Mouse (Mus musculus): ENCODE results near the gene Alox12. TPM values are rescaled to one million over a fixed set of nuclear protein-coding genes. Genes with fewer than 3 reads are reported as not detected.

Alox12 gene
- polyA plus RNA-seq, 1 experiment = 0.32 TPM

DNA sequence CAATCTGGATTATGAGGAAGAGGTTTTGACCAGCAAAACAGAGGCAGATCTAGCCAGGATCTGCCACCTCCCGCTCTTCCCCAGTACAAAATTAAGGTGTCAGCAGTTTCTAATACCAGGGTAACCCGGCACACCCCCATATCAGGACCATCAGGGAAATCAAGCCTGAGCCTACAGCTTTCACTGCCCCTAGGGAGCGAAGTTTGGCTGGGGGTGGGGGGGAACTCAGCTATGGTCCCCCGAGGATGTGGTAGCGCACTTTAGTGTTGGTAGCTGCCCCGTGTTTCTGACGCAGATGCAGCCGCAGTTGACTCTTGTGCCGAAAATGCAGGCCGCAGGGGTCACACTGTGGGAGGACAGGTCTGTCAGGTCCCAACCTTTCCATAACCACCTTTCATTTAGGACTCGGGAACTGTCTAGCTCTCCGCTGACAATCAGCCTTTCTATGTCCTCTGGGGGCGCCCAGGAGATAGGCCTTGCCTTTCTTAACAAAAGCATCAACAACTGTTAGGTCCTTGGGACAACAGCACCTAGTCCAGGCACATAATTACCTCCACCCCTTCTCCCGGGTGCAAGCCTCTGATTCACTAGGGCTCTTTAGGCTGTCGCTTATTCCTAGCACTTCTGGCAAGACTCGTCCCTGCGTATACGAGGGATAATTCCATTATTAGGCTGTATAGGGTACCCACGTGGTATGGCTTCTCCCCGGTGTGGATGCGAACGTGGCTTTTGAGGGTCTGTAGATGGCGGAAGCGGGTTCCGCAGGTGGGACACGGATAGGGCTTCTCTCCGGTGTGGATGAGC lies 29.2 kb downstream of the Alox12 start:
- H3K27ac ChIP-seq (ENCODE audit: insufficient read depth, low read length) = no peak overlapping the region
- no peaks in the 10 kb centered on the region for H3K4me1 ChIP-seq (ENCODE audit: control insufficient read depth, insufficient read depth, low read length)
- no peak overlapping the region for H3K4me3 ChIP-seq (ENCODE audit: insufficient read depth, low read length)
- TF ChIP-seq POLR2A (IDR thresholded peaks at IDR 0.05; ENCODE audit: low read depth, low read length) (no peak), CTCF (IDR thresholded peaks at IDR 0.05; ENCODE audit: borderline replicate concordance, insufficient read depth, low read length) (no peak)

DNA sequence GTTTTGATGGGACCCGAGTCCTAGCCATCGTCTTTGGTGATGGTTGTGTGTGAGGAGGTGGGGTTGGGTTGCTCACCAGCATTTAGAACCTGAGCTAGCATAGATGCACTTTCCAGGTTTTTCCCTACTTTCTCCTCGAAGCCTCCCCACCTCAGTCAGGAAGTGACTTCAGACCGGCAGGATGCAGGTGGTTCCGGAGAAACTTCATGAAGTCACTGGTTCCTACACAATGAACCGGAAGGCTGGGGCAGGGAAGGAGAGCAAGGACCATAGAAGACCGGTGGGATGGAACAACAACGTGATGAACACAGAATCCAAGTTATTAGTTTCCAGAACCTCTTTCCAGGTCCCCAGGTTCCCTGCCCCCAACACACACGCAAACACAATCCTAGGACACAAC lies 31.4 kb downstream of the Alox12 start:
- no peak overlapping the region for H3K27ac ChIP-seq (ENCODE audit: insufficient read depth, low read length)
- no peak for TF ChIP-seq POLR2A (IDR thresholded peaks at IDR 0.05; ENCODE audit: low read depth, low read length)
- no peaks in the 10 kb centered on the region for H3K4me1 ChIP-seq (ENCODE audit: control insufficient read depth, insufficient read depth, low read length)
- H3K4me3 ChIP-seq (ENCODE audit: insufficient read depth, low read length) = no peak overlapping the region

DNA sequence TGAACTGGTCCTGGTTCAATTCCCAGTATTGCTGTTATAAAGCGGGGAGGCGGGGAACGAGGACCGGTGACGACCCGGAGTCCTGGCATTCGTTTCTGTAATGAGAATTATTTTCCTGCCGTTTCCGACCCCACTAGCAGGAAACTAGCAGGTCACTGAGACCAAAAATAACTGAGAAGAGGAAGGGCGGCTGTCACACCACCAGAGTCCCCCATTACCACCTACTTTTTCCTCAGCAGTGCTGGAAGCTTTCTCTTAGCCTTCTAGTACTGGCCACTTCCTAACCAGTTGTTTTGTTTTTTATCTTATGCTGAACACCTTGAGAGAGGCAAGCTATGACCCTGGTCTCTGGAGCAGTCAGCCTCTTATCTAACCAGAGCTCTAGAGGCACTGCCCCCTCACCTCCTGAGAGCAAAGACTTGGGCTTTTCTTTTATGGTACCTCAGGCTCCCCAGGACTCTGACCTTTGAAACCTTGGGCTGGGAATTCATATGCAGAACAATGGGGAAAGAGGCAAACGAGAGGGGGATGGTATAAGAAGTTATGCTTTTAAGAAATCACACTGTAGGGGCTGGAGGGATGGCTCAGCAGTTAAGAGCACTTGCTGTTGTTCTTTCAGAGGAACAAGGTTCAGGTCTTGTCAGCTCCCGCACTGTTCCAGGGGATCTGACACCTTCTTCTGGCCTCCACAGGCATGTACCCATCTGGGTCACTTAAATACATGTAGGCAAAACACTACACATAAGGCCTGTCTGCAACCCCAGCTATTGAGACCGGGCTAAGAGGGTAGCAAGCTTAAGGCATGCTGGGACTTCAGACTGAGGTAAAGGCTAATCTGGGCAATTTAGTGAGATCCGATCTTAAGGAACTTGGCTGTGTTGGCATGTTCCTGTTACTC lies 33.3 kb downstream of the Alox12 start:
- no peak for TF ChIP-seq CTCF (IDR thresholded peaks at IDR 0.05; ENCODE audit: borderline replicate concordance, insufficient read depth, low read length)
- TF ChIP-seq POLR2A (IDR thresholded peaks at IDR 0.05; ENCODE audit: low read depth, low read length) = no peak
- Histone ChIP-seq H3K4me1 (ENCODE audit: control insufficient read depth, insufficient read depth, low read length) (no peaks in the 10 kb centered on the region), H3K27ac (ENCODE audit: insufficient read depth, low read length) (no peak overlapping the region), H3K4me3 (ENCODE audit: insufficient read depth, low read length) (peak overlapping the region; percentile 60)

DNA sequence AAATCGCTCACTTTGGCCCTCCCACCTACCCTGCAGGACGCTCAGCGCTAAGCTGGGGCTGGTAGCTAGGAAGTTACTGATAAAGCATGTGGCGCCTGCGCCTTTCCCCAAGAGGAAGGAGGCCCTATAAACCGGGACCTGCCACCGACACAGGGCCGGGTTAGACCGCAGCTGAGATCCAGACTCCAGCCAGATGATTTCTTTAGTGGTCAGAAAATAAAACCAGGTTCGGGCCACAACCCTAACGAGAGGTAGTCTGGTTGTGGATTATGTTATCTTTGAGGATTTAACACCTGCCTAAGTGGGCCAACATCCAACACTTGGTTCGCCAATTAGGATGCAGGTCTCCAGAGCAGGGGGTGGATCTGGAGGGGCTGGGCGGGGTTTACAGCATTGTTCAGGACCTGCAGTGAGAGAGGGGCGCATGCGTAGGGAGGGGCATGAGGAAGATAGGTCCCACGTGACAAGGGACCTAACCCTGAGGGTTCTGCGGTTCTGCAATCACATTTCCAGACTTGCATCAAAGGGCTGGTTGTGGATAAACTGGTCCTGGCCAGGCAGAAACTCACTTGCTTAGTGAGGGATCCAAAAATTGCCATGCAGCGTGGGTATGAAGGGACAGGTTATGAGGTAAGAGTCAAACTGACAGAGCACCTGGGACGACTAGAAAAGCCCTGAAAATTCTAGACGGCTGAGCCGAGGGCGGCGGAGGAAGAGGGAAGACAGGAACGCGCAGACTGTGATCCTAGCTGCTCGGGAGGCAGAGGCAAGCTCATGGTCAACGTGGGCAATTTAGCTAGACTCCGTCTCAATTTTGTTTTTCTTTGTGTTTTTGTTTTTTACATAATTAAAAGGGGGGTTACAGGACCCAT lies 34.2 kb downstream of the Alox12 start, which contains the start of gene Slc16a13:
Slc16a13 (minus strand) TSS at position 334 of the 872 bp plus-strand sequence.
- no peaks in the 10 kb centered on the region for H3K4me1 ChIP-seq (ENCODE audit: control insufficient read depth, insufficient read depth, low read length)
- peak within 1 kb of the TSS; percentile 60 for H3K4me3 ChIP-seq (ENCODE audit: insufficient read depth, low read length)
- no peak within 1 kb of the TSS for H3K27ac ChIP-seq (ENCODE audit: insufficient read depth, low read length)
- TF ChIP-seq CTCF (IDR thresholded peaks at IDR 0.05; ENCODE audit: borderline replicate concordance, insufficient read depth, low read length) = no peak
- peak; percentile 90 for TF ChIP-seq POLR2A (IDR thresholded peaks at IDR 0.05; ENCODE audit: low read depth, low read length)

DNA sequence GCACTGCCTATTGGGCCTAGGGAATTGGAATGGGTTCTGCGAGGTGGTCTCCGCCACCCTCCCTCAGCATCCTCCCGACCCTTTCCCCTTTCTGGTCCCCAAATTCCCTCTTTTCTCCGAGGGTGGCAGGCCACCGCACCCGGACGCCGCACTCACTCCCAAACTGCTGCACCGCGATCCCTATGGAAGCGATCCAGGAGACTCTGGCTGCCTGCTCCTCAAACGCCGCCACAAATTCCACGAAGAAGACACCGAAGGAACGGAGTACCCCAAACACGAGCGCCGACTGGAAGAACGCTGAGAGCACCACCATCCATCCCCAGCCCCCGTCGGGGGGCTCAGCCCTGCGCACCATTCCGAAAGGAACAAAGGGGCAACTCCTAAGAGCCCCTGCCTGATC lies 34.8 kb downstream of the Alox12 start:
- Histone ChIP-seq H3K4me1 (ENCODE audit: control insufficient read depth, insufficient read depth, low read length) (no peaks in the 10 kb centered on the region), H3K4me3 (ENCODE audit: insufficient read depth, low read length) (peak overlapping the region; percentile 58), H3K27ac (ENCODE audit: insufficient read depth, low read length) (no peak overlapping the region)
- TF ChIP-seq CTCF (IDR thresholded peaks at IDR 0.05; ENCODE audit: borderline replicate concordance, insufficient read depth, low read length) (no peak), POLR2A (IDR thresholded peaks at IDR 0.05; ENCODE audit: low read depth, low read length) (no peak)

DNA sequence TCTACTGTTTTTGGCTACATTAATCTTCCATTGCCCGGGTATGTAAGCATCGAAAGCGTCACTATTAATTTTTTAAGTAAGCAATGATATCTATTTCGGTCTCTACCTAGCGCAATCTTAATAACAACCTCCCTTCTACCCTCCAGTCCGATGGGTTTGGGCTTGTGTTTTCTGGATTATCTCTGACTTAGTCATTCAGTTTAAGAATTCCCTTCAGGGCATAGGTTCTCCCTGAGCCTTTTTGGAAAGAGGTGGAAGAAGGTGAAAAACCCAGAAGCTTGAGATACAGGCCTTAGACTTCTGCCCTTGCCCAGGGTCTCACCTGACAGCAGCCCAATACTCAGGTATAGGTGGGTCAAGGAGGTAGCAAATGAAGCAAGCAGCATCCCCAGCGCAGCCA lies 35.3 kb downstream of the Alox12 start:
- H3K27ac ChIP-seq (ENCODE audit: insufficient read depth, low read length) = no peak overlapping the region
- TF ChIP-seq POLR2A (IDR thresholded peaks at IDR 0.05; ENCODE audit: low read depth, low read length) (no peak), CTCF (IDR thresholded peaks at IDR 0.05; ENCODE audit: borderline replicate concordance, insufficient read depth, low read length) (no peak)
- H3K4me1 ChIP-seq (ENCODE audit: control insufficient read depth, insufficient read depth, low read length) = no peaks in the 10 kb centered on the region
- peak overlapping the region; percentile 58 for H3K4me3 ChIP-seq (ENCODE audit: insufficient read depth, low read length)

DNA sequence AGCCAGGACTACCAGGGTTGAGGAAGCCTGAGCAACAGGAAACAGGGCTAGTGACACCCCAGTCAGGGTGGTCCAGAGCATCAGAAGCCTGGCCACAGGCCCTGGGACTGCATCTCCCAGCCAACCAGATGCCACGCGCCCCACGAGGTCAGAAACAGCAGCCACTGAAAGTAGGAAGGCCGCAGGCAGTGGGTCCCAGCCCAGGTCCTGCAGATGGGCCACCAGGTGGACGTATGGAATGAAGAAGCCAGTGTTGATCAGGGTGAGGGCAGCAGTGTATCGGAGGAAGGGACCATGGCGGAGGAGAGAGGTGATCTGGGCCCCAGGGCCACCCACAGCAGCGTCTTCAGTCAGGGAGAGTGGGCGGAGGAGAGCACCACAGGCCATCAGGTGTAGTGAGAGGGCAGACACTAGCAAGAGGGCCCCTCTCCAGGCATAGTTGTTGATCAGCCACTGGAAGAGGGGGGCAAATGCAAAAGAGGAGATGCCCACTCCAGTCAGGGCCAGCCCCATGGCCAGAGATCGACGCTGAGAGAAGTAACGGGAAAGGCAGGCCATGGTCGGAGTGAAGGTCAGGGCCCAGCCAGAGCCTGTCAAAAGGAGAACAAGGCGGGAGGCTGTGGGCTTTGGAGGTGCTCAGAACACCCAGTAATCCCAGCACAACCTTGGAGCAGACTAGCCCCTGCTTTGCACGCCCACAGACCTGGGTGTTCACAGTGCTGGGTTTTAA lies 36.2 kb downstream of the Alox12 start:
- H3K4me1 ChIP-seq (ENCODE audit: control insufficient read depth, insufficient read depth, low read length) = no peaks in the 10 kb centered on the region
- H3K4me3 ChIP-seq (ENCODE audit: insufficient read depth, low read length) = no peak overlapping the region
- no peak for TF ChIP-seq CTCF (IDR thresholded peaks at IDR 0.05; ENCODE audit: borderline replicate concordance, insufficient read depth, low read length)
- no peak for TF ChIP-seq POLR2A (IDR thresholded peaks at IDR 0.05; ENCODE audit: low read depth, low read length)
- no peak overlapping the region for H3K27ac ChIP-seq (ENCODE audit: insufficient read depth, low read length)

DNA sequence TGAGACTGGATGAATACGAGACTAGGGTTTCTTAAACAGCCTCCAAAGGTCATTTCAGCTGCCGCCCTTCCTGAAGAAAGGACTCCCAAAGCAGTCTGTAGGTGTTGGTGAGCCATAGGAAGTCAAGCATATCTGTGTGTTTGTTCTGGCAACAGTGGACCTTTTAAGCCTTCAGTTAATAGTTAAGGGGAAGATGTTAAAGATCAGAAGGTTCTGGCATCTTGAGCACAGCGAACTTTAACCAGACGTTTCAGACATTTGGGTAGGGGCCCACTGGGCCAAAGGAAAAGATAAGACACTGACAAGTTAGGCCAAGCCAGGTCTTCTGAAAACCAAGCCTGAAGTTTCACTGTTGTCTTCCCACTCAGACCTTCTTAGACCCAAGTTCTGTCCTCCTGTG lies 37.1 kb downstream of the Alox12 start:
- H3K4me3 ChIP-seq (ENCODE audit: insufficient read depth, low read length) = no peak overlapping the region
- no peaks in the 10 kb centered on the region for H3K4me1 ChIP-seq (ENCODE audit: control insufficient read depth, insufficient read depth, low read length)
- TF ChIP-seq POLR2A (IDR thresholded peaks at IDR 0.05; ENCODE audit: low read depth, low read length) = no peak
- no peak for TF ChIP-seq CTCF (IDR thresholded peaks at IDR 0.05; ENCODE audit: borderline replicate concordance, insufficient read depth, low read length)
- no peak overlapping the region for H3K27ac ChIP-seq (ENCODE audit: insufficient read depth, low read length)

DNA sequence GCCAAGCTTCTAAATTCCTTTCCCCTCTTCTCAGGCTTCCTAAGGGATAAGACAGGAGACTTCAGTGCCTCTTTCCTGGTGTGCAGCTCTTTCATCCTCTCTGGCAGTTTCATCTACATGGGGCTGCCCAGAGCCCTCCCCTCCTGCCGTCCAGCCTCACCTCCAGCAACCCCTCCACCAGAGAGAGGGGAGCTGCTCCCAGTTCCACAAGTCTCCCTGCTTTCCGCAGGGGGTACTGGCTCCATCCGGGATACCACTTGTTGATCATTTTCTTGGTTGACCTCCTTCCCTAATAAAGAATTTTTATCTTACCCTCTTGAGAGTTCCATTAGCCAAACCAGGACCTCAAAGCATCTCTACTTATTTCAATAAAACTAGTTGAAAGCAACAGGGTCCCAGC lies 39.0 kb downstream of the Alox12 start:
- Histone ChIP-seq H3K4me1 (ENCODE audit: control insufficient read depth, insufficient read depth, low read length) (no peaks in the 10 kb centered on the region), H3K27ac (ENCODE audit: insufficient read depth, low read length) (no peak overlapping the region), H3K4me3 (ENCODE audit: insufficient read depth, low read length) (no peak overlapping the region)
- TF ChIP-seq CTCF (IDR thresholded peaks at IDR 0.05; ENCODE audit: borderline replicate concordance, insufficient read depth, low read length) (no peak), POLR2A (IDR thresholded peaks at IDR 0.05; ENCODE audit: low read depth, low read length) (no peak)
